Mouse (Mus musculus) CH12.LX (cell line): ENCODE results near the gene Iqcd.

ENCODE experiments used
- CHD2 ChIP-seq: IDR thresholded peaks from 2 replicates; pipeline ENCODE4 v1.6.1; 2011; ENCODE audit warnings: low read length, improper control_type of control experiment
- CTCF ChIP-seq, 2 experiments: IDR thresholded peaks in 1 of 2; conservative IDR thresholded peaks in 1 of 2; 2 replicates each; pipeline ENCODE4 v1.5.1; 2011 to 2012; ENCODE audit warnings: low read depth in 2 of 2, low read length in 2 of 2, improper control_type of control experiment in 1 of 2, inconsistent platforms in 1 of 2, mild to moderate bottlenecking in 1 of 2, moderate library complexity in 1 of 2
- E2F4 ChIP-seq: IDR thresholded peaks from 2 replicates; pipeline ENCODE4 v1.6.1; 2011; ENCODE audit warnings: low read depth, low read length, improper control_type of control experiment; ENCODE audit not compliant: insufficient replicate concordance
- MAFK ChIP-seq: IDR thresholded peaks from 2 replicates; pipeline ENCODE4 v1.6.1; 2011; ENCODE audit warnings: low read length, improper control_type of control experiment; ENCODE audit not compliant: insufficient replicate concordance
- NRF1 ChIP-seq: IDR thresholded peaks from 2 replicates; pipeline ENCODE4 v1.6.1; 2014; ENCODE audit warnings: low read depth, mild to moderate bottlenecking, inconsistent platforms, low read length, improper control_type of control experiment, moderate library complexity
- POLR2A ChIP-seq: IDR thresholded peaks from 2 replicates; pipeline ENCODE4 v1.6.1; 2011; ENCODE audit warnings: low read depth, mild to moderate bottlenecking, improper control_type of control experiment, low read length
- SIN3A ChIP-seq: IDR thresholded peaks from 2 replicates; pipeline ENCODE4 v1.6.1; 2012; ENCODE audit warnings: low read length, improper control_type of control experiment, inconsistent platforms
- TBP ChIP-seq: conservative IDR thresholded peaks from 2 replicates; pipeline ENCODE4 v1.6.1; 2011; ENCODE audit warnings: low read depth, low read length, improper control_type of control experiment

DNA sequence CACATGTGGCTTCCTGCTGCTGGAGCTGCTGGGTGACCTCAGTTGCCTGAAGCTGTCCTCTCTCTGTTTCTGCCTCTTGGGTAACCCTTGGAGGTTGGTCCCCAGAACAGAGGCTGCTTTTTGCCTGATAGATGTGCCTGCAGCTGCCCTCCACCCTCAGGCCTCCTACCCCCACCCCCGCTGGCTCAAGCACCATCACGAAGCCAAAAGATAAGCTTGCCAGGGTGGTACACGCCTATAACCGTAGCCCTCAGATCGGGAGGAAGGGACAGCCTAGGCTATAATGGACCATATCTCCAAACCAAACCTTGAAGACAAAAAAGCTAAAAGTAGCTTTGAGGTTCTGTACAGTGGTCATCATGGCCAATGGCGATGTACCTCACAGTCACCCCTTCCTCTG is 10.8 kb downstream of the Iqcd start:
- no peak for TF ChIP-seq NRF1
- TF ChIP-seq CHD2: no peak
- no peak for TF ChIP-seq TBP
- TF ChIP-seq CTCF (conservative IDR thresholded peaks at IDR 0.05 in 1 of 2, IDR thresholded peaks at IDR 0.05 in 1 of 2; ENCODE audit: low read depth in 2 of 2, low read length in 2 of 2): no peak
- TF ChIP-seq MAFK: no peak
- TF ChIP-seq E2F4: no peak
- no peak for TF ChIP-seq POLR2A
- TF ChIP-seq SIN3A: no peak
